Mouse (Mus musculus) cerebellum, postnatal 10 days (tissue): Measurements from ENCODE around the gene Fggy.

Experiments used
- DNase-seq, 2 experiments: peaks; one replicate each; pipeline ENCODE4 v3.0.0; 2021; ENCODE audit warnings: mixed read lengths in 2 of 2

Gene Fggy

GRCm38 (mm10) chr4:95862276-95862675, 305.0 kb downstream of the Fggy start:
- peak; percentile 26 to 36 for DNase-seq

DNA sequence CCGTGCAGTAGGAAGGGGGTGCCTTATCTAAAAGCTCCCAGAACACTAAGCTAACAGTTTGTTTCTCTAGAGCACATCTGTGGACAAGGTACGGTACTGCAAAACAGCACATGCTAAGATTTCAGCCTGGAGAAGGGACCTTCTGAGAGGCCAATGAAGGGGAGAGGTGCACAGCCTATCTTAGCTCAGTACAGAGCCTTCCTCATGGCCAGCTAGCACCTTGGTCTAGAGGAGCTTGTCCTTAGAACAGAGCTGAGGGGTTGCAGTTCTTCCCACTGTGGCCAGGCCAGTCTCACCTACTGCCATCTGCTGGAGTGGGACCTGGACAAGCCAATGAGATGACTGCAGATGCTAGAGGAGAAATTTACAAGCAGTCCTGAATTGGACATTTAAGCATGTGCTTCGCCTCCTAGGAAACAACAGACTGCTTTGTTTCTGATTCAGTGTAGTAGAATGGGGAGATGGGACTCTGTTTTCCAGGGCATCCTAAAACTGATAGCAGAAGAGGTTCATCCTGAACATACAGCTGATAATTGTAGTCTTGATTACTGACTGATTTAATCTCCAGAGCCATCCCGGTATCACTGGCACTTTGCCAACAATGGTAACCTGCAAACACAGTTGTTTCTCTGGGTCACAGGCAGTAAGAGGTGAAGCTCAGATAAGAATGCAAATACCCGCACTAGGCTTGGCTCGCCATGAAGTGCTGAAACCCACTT, 305.6 kb downstream of the Fggy start:
- DNase-seq: peak; percentile 39 to 41

- no peak for DNase-seq
Measured at GRCm38 (mm10) chr4:95863500-95863803, 306.1 kb downstream of the Fggy start.

GRCm38 (mm10) chr4:95865251-95865650, 307.9 kb downstream of the Fggy start:
- no peak for DNase-seq

- DNase-seq: peak; percentile 61 to 76
Measured at GRCm38 (mm10) chr4:95865882-95866281, 308.6 kb downstream of the Fggy start.

DNA sequence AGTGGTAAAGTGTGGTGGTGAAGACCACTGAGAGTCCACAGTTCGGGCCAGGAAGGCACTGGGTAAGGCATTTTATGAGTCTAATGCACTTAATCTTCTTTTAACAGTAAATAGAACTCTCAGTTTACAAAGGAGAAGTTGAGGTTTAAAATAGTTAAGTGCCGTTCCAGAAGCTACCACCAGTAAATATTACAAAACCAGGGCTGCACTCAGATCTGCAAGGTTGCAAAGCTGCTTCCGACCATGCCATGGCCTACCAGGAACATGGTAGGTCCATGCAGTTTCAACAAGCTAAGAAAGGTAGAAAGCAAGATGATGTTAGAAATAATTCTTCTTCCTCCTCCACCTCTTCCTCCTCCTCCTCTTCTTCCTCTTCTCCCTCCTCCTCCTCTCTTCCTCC, 309.8 kb downstream of the Fggy start:
- DNase-seq: no peak

GRCm38 (mm10) chr4:95868348-95868747, 311.0 kb downstream of the Fggy start:
- DNase-seq: no peak

- DNase-seq: peak; percentile 67 to 74
Measured at GRCm38 (mm10) chr4:95871216-95871881, 314.0 kb downstream of the Fggy start.

DNA sequence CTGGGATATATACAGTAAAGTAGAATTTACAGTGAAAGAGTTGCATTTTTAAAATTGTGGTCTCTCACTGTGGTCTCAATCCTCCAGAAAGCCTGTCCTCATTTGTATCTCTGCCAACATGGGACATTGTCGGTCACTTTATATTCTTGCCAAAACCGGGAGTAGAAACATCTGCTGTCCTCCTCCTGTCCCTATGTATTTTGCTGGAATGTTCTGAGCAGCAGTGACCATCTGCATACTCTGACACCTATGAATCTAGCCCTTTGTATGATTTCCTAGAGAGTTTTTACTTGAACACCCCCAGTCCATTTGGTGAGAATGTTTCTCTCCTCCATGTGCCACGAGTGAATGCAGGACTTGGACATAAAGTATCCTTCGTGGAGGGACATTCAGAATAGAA, 318.6 kb downstream of the Fggy start:
- no peak for DNase-seq

- no peak for DNase-seq
Measured at GRCm38 (mm10) chr4:95877436-95877835, 320.1 kb downstream of the Fggy start.

DNA sequence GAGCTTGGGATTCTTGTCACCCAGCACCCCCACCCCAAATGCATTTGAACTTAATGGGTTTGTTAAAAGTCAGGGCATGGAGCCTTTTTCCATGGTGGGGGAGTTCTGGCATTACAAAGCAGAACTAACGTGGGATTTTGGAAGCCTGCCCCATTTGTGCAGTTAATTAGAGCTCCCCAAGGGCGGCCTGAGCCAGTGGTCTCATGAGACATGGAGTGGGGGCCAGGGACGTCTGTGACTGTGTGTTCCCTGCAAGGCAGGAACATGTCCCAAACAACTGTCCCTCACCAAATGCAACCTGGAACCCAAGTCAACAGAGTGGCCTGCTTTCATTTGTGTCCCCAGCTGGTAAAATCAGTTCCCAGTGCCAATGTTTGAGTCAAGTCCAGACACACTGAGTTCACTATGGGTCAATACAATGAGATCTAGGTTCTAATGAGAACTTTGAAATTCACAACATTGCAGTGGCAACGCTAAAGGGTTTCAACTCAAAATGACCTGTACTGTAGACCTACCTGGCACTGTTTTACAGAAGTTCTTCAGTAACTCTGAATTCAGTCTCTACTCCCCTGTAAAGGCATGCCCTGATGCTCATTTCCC, 324.5 kb downstream of the Fggy start:
- DNase-seq: peak; percentile 31 to 41

GRCm38 (mm10) chr4:95884184-95885145, 327.2 kb downstream of the Fggy start:
- DNase-seq: no peak

DNA sequence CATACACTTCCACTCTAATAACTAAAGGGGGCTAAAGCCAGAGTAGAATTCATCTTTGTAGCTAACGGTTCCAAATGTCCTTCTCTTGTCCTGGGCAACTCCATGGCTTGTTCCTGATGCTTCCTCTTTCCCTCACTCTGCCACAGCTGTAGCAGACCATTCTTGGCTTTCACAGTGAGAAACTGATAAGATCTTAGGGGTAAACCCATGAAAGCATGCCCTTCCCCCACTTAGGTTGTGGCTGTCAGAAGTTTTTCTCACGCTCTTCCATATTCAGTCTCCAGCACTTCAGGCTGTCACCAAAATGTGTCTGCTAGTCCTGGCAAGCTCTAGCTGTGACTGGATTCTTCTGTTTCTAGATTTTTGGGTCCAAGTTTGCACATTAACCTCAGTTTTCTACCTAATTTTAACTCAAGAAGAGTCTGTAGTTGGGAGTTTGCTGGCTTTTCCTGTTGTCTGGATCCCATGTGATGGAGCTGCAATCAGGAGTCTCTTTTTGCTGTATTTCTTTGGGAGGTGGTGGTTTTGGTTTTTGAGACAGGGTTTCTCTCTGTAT, 338.0 kb downstream of the Fggy start:
- DNase-seq: no peak

- no peak for DNase-seq
Measured at GRCm38 (mm10) chr4:95896571-95896970, 339.3 kb downstream of the Fggy start.

- DNase-seq: peak in 1 of 2 experiments; percentile 16
Measured at GRCm38 (mm10) chr4:95897236-95897874, 340.0 kb downstream of the Fggy start.

DNA sequence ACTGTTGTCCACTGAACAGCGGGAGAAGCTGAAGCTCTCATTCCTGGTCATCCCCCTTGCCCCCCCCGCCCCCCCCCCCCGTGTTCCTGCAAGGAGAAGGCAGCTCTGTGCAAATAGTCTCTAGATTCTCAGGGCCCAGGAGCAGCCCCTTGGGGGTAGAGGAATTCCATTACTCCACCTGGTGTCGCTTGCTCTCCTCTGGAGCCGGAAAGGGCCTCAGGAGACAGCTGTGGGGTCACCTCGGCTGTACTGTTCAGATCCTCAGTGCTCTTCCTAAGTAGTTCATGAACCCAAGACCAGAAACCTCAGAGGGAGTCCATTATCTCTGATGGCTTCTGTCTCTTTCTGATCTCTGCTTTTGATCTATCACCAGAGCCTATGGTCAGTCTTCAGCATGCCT, 341.4 kb downstream of the Fggy start:
- no peak for DNase-seq

DNA sequence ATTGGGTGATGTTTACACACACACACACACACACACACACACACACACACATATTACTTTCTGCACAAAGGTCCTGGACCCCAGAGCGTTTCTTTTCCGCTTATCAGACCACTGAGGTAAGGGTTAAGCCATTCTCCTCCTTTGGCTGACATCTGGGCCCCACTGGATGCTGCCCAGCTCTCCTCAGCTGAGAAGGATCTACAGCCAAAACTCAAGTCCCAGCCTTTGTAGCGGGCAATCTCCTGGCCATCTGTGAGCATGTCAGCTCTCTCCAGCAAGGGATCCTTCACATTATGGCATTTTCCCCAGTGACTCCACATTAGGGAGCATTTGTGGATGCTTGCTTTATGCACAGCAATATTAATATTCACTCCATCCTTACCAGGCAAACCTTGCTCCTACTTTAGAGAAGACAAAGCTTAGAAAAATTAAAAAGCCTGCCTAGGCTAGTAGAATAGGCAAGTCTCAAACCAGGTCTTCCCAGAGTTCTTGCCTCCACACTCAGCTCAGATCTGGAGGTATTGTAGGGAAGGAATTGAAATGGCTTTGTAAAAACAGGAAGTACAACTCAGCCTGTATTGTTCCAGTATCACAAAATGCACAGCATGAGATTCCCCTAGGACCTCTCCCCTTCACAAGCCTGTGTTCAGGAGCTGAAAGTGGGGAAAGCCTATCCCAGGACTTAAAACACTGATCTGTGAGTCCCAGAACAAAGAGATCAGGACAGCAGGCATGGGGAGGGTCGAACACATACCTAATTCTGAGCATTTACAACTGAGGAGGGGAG, 342.8 kb downstream of the Fggy start:
- DNase-seq: peak; percentile 64 to 72

DNA sequence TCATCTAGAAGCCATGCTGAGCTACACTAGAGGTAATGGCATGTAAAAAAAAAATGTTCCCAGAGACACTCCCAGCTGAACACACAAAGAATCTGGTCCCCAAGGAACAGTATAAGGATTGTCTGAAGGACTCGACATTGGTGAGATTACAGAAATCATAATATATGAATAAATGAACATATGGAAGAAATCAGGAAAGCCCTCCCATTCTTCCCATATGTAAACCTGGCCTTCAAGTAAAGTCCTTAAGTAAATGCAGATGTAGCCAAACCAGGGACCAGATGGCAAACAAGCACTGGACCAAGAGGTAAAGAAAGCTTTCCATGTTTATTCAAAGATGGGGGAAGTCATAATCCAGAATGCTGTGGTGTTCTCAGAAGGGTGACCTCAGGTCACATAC, 343.5 kb downstream of the Fggy start:
- DNase-seq: no peak

DNA sequence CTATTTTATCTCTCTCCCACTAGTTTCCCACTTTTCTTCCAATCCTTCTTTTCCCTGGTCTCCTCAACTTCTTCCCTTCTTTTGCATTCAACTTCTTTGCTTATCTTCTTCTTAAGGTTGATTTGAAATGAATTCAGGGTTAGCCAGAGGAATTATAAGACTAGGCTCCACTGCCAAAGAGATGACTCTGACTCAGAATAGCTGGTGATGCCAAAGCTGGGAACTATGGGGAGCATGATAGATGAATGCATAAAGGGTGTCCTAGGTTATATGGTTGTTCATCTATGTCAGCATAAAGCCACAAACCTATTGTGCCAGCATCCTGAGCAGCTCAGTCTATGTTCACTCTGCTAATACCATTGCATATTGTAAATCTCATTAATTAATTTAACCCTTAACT, 348.8 kb downstream of the Fggy start:
- DNase-seq: no peak

DNA sequence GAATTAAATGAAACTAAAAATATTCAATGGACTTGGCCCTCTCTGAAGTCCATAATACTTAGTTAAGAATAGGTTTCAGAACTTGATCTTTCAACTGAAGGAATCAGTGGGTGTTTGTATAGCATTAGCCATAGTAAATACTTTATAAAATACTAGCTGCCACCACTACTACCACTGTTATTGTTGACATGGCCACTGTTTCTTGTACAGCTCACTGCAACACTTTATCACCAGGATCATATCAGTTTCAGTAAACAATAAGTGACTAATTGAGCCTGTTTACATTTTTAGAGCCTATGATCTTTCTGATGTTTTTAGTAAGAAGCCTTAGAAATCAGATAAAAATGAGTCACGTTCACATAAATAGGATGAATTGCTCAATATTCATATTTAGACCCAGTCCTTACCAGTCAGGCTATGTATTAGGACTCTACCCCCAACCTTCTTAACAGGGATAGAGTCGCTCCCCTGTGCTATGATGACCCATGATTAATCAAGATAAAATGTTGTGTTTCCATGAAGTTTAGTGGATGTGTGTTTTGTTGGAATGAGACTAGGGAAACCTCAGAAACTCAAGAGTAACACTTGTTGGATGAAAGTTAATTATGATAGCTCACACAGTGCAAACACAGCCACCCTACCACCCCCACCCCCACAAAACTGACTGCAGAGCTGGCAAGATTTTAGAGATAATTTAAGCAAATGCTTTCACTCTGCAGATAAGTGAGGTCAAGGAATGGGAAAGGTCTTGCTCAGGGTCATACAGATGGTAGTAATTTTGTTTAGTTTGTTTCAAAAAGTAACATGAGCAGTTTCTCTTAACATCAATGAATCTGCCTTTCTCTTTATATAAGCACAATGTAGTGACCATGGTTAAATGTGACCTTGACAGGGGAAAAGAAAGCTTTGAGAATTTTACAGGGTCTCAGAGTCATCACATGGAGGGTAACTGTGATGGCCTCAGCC, 352.7 kb downstream of the Fggy start:
- DNase-seq: no peak
